Mouse (Mus musculus) activated CD4-positive, CD25-positive, alpha-beta regulatory T cell, adult 4 months (primary cell): Measurements from ENCODE around the gene Tada2a. TPM values are rescaled to one million over a fixed set of nuclear protein-coding genes. Genes with fewer than 3 reads are reported as not detected.

Experiments
- ATAC-seq: one replicate; pipeline ENCODE4 v1.8.0; 2017
- polyA plus RNA-seq, 2 experiments: library from polyadenylated mRNA; unstranded; fragments of 100-300 nt; shearing (Covaris generic); gene quantifications; one replicate each; pipeline ENCODE4 v1.2.1; 2017

The Tada2a gene
- polyA plus RNA-seq, 2 experiments from 2014 or later: 13.1 to 13.2 TPM

DNA sequence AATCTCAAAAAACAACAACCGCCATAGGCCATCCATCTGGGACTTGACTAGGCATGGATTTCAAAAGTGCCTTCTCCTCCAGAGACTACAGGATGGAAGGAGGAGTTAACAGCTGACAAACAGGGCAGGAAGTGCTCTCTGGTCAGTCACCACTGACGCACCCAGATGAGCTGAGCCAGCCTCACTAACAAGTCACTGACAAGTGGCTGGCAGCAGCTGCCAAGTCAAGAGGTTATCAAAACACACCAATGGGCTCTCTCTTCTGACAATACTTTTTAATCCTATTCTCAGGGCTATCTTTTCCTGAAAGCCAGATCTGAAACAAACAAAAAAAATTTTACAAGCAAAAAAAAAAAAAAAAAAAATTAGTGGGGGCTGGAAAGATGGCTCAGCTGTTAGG, 66.6 kb downstream of the Tada2a start:
- ATAC-seq: no peak

GRCm38 (mm10) chr11:84061881-84062280, 67.5 kb downstream of the Tada2a start:
- no peak for ATAC-seq

DNA sequence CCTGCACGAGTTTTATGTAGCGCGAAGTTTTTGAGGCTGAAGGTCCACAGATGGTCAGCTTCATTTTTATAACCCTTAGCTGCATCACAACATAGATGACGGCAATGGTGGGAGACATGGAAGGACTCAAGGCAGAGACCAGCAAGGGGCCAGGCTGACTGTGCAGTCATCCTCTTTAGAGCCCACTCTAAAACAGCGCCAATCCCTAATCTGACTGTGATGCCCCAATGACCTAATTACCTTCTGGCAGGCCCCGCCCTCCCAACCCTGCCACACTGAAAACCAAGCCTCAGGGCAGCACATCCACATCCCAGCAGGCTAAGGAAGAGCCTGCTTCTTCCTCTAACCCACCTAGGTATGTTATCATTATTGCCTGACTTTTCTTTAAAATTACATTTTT, 68.8 kb downstream of the Tada2a start:
- ATAC-seq: no peak

GRCm38 (mm10) chr11:84059784-84060183, 69.6 kb downstream of the Tada2a start:
- ATAC-seq: no peak

DNA sequence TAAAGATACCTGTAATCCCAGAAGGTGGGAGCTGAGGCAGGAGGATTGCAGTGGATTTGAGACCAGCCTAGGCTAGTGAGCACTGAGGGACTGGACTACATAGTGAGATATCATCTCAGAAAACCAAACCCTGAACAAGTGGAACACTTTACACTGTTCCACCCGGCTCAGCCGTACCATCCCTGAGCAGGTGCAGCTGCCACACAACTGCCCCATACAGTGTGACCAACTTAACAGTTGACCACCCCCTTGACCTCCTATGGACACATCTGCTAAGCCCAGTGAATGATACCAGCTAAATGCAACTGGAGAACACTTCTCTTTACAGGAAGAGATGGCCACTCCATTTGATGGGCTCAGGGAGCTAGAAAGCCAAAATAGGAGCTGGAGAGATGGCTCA, 72.0 kb downstream of the Tada2a start:
- no peak for ATAC-seq

DNA sequence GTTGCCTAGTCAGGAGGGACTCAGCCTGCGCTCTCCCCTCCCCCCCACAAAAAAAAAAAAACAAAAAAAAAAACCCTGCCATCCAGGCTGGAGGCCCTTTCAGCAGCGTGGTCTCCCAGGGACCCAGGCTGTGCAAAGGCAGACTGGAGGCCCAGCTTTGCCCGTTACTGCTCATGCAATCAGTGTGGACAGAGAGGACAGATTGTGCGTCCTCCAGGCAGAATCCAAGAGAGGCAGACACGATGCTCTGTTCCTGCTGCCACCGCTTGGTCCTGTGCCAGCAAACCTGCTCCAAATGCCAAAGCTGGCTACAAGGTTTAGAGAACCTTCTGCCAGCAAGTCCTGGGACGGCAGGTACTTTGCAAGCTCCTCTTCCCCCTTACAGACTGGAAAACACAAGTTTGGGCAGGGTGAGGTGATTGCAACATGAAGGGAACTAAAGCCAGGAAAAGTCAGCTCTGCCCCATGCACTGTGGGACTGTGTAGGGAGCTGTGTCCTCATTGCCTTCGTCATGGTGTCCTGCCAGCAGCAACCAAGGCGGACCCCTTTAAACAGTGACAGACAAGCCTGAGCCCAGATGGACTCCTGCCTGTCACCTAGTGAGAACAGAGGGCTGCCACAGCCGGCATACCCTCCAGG, 75.8 kb downstream of the Tada2a start:
- no peak for ATAC-seq

GRCm38 (mm10) chr11:84053055-84053454, 76.3 kb downstream of the Tada2a start:
- no peak for ATAC-seq

- no peak for ATAC-seq
Observed at GRCm38 (mm10) chr11:84048411-84048810, 81.0 kb downstream of the Tada2a start.

DNA sequence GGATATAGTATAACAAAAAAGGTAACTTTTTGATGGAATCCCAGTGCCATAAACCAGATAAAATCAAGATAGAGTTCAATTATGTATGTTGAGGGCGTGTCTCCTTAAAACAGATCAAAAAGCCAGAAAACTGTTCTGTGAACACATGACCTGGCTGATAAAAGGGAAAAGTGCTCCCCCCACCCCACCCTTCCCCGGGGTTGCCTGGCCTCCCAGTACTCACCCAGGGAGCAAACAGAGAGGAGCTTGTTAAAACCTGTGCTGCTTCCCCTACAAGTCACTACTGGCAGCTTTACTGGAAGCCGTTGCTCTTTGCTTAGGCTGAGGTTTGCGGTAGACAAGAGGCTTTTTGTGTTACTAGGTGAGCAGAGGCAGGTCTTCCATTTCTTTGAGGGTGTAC, 82.1 kb downstream of the Tada2a start:
- no peak for ATAC-seq

GRCm38 (mm10) chr11:84044988-84045387, 84.4 kb downstream of the Tada2a start:
- no peak for ATAC-seq

DNA sequence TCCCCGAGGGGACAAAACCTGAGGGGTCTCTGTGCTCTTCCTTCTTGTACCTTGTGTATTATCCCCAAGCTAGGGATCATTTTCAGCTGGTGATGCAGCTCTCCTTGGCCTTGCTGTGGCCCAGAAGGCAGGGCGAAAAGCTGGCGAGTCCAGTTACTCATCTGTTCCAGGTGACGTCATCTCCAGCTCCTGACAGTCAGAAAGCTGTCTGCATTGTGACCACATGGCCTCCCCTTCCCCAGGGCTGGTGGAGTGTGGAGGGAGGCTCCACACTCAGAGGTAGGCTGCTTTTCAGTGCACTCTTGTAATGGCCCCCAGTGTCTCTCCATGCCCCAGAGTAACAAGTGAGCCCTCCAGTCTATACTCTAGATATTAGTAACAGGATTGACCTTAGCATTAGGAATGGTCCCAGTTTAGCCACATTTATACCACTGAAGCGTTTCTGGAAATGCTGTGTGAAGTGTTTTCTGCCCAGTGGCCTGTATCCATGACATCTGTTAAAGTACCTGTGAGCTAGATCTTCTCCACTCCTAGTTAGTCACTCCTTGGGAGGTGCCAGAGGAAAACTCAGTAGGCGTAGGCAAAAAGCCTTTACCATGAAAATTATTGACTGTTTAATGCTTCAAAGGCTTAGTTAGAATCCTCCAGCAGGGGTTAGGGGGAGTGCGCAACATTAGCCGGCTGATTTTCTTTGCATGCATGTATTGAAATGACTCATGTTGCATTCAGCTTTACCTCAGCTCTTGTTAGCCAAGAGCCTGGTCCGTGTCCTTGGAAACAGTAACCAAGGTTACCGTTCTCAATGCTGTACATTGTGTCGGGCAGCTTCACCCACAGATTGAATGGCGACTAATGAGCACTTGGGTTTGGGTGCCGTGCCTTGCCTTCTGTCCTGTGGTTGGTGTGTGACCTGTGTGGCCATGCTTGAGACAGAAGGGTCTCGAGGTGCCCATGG, 86.3 kb downstream of the Tada2a start:
- ATAC-seq: no peak

- ATAC-seq: no peak
Observed at GRCm38 (mm10) chr11:84040621-84041020, 88.8 kb downstream of the Tada2a start.

DNA sequence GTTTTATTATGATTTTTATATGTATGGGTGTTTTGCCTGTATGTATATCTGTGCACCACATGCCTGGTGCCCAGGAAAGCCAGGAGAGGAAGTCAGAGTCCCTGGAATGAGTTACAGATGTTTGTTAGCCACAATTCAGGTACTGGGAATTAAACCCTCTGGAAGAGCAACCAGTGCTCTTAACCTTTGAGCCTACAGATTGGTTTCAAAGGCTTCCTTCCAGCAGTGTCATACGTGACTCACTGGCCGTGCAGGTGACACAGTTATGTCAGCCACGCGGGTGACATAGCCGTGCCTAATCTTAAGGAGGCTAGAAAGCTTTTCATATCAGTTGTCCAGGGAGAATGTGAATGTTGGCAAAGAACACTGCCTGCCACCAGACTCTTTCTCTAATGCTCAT, 95.7 kb downstream of the Tada2a start:
- no peak for ATAC-seq

- ATAC-seq: no peak
Observed at GRCm38 (mm10) chr11:84032559-84032958, 96.8 kb downstream of the Tada2a start.

DNA sequence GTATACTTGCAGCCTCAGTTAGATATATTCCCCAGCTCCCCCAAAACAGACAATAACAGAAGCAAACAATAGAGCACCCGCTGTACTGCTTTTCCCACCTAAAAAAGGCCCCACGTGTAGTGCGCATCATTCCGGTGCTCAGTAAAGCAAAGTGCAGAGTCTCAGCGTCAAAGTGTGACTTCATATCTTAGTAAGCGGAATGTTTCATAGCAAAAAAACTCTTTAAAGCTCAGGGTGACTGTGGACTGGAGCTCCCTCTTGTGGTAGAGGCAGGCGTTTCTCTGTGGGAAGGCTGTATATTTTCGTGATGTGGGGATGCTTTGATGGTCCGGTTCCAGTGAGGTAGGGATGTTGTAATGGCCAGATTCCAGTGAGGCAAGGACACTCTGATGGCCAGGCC, 97.4 kb downstream of the Tada2a start:
- ATAC-seq: no peak

Other genes starting within 250 kb of the Tada2a start
- gene Ddx52, start 187.5 kb downstream of the Tada2a start, polyA plus RNA-seq: 10 to 100 TPM; 70.5 to 85.7 TPM
- 10 to 100 TPM; 10.4 to 10.8 TPM for gene Synrg, start 165.2 kb downstream of the Tada2a start, polyA plus RNA-seq
- gene Dusp14, start 60.3 kb downstream of the Tada2a start, polyA plus RNA-seq: 10 to 100 TPM; 11.4 to 17.0 TPM
- 1 to 10 TPM; 4.9 to 5.2 TPM for gene Acaca, start 72 bp upstream of the Tada2a start, polyA plus RNA-seq
- not detected for gene Gm11437, start 37.9 kb upstream of the Tada2a start, polyA plus RNA-seq